Mouse (Mus musculus) stomach, embryonic 15.5 days (tissue): ENCODE data around the gene Tmem248. TPM values are rescaled to one million over a fixed set of nuclear protein-coding genes. Genes with fewer than 3 reads are reported as not detected.

ENCODE experiments used
- ATAC-seq: fragments of 200-750 bp; cut with Nextera tagmentation; 2 replicates; pipeline ENCODE4 v1.8.0; 2017; ENCODE audit warnings: low read depth, moderate number of reproducible peaks, moderate TSS enrichment; ENCODE audit not compliant: insufficient read depth, low FRiP score
- H3K27ac ChIP-seq: fragments of 300-500 bp; sonication (generic); 2 replicates; pipeline ENCODE4 v1.5.1; 2015; ENCODE audit warnings: mild to moderate bottlenecking, inconsistent platforms
- H3K27me3 ChIP-seq: fragments of 300-500 bp; sonication (generic); replicated peaks from 2 replicates; pipeline ENCODE4 v1.6.1; 2015; ENCODE audit warnings: inconsistent platforms
- H3K36me3 ChIP-seq: fragments of 300-500 bp; sonication (generic); 2 replicates; pipeline ENCODE4 v1.6.1; 2015; ENCODE audit warnings: inconsistent platforms
- H3K4me1 ChIP-seq: fragments of 300-500 bp; sonication (generic); 2 replicates; pipeline ENCODE4 v1.6.1; 2015; ENCODE audit warnings: inconsistent platforms
- H3K4me2 ChIP-seq: fragments of 300-500 bp; sonication (generic); 2 replicates; pipeline ENCODE4 v1.6.1; 2015; ENCODE audit warnings: mild to moderate bottlenecking, inconsistent platforms
- H3K4me3 ChIP-seq: fragments of 300-500 bp; sonication (generic); replicated peaks from 2 replicates; pipeline ENCODE4 v1.5.1; 2015; ENCODE audit warnings: inconsistent platforms
- H3K9ac ChIP-seq: fragments of 300-500 bp; sonication (generic); 2 replicates; pipeline ENCODE4 v1.6.1; 2015; ENCODE audit warnings: inconsistent platforms
- H3K9me3 ChIP-seq: fragments of 300-500 bp; sonication (generic); 2 replicates; pipeline ENCODE4 v1.6.1; 2016; ENCODE audit warnings: inconsistent platforms
- WGBS: fragments of 180-500 bp; shearing (Covaris S2); methylation state at CpG from one replicate; pipeline ENCODE4 v1.1.7; 2015; 5-methylcytosine and 5-hydroxymethylcytosine counted together
- polyA plus RNA-seq: library from polyadenylated mRNA; unstranded; fragments of >200 nt; fragmentation: Nextera tagmentation; extraction: Ambion mirVana; gene quantifications from 2 replicates; pipeline ENCODE4 v1.2.1, GENCODE M21; 2015

The Tmem248 gene
- polyA plus RNA-seq, 1 experiment from 2014 or later = 37.3 TPM

- 92% methylated on average over 3 of the region's 3 CpGs for WGBS
Measured at GRCm38 (mm10) chr5:130205441-130206023, 11.3 kb upstream of the Tmem248 start.

GRCm38 (mm10) chr5:130207299-130207698, 9.6 kb upstream of the Tmem248 start:
- 83% methylated on average over 4 of the region's 4 CpGs for WGBS
- H3K9ac ChIP-seq = no peak overlapping the region
- H3K27ac ChIP-seq = no peak overlapping the region
- H3K4me3 ChIP-seq = no peak overlapping the region
- H3K9me3 ChIP-seq = no peaks in the 10 kb centered on the region
- no peak overlapping the region for H3K4me2 ChIP-seq
- H3K4me1 ChIP-seq = no peaks in the 10 kb centered on the region
- H3K27me3 ChIP-seq = no peaks in the 10 kb centered on the region
- ATAC-seq = no peak
- H3K36me3 ChIP-seq = peaks cover 32% of the 10 kb centered on the region

More at GRCm38 (mm10) chr5:130205441-130206023, 11.3 kb upstream of the Tmem248 start:
- no peaks in the 10 kb centered on the region for H3K9me3 ChIP-seq
- peaks cover 24% of the 10 kb centered on the region for H3K36me3 ChIP-seq
- ATAC-seq = no peak
- no peak overlapping the region for H3K4me3 ChIP-seq
- H3K4me1 ChIP-seq = no peaks in the 10 kb centered on the region
- H3K9ac ChIP-seq = no peak overlapping the region
- H3K27me3 ChIP-seq = no peaks in the 10 kb centered on the region
- H3K27ac ChIP-seq = no peak overlapping the region
- H3K4me2 ChIP-seq = no peak overlapping the region

- 89% methylated on average over 11 of the region's 11 CpGs for WGBS
- ATAC-seq = no peak
- no peak overlapping the region for H3K27ac ChIP-seq
- no peak overlapping the region for H3K4me2 ChIP-seq
- H3K36me3 ChIP-seq = peaks cover 44% of the 10 kb centered on the region
- no peaks in the 10 kb centered on the region for H3K27me3 ChIP-seq
- H3K9me3 ChIP-seq = no peaks in the 10 kb centered on the region
- H3K9ac ChIP-seq = no peak overlapping the region
- H3K4me3 ChIP-seq = no peak overlapping the region
- H3K4me1 ChIP-seq = no peaks in the 10 kb centered on the region
Measured at GRCm38 (mm10) chr5:130212956-130213355, 3.9 kb upstream of the Tmem248 start.

GRCm38 (mm10) chr5:130217406-130217805, 525 bp downstream of the Tmem248 start:
- 0 out of 2 replicates have a peak, but pooled peaks cover 12% of the 10 kb centered on the region for H3K36me3 ChIP-seq
- no peak overlapping the region for H3K4me2 ChIP-seq
- H3K27ac ChIP-seq = no peak overlapping the region
- no peaks in the 10 kb centered on the region for H3K27me3 ChIP-seq
- H3K4me3 ChIP-seq = no peak overlapping the region
- no peak for ATAC-seq
- H3K9ac ChIP-seq = no peak overlapping the region
- 85% methylated on average over 4 of the region's 4 CpGs for WGBS
- H3K9me3 ChIP-seq = no peaks in the 10 kb centered on the region
- H3K4me1 ChIP-seq = no peaks in the 10 kb centered on the region

GRCm38 (mm10) chr5:130218336-130218735, 1.5 kb downstream of the Tmem248 start:
- Histone ChIP-seq H3K36me3 (0 out of 2 replicates have a peak, but pooled peaks cover 4% of the 10 kb centered on the region), H3K27ac (no peak overlapping the region), H3K4me1 (peaks cover 3% of the 10 kb centered on the region), H3K9ac (no peak overlapping the region), H3K4me3 (no peak overlapping the region), H3K4me2 (no peak overlapping the region), H3K9me3 (no peaks in the 10 kb centered on the region), H3K27me3 (no peaks in the 10 kb centered on the region)
- WGBS = 88% methylated on average over 5 of the region's 5 CpGs
- no peak for ATAC-seq

DNA sequence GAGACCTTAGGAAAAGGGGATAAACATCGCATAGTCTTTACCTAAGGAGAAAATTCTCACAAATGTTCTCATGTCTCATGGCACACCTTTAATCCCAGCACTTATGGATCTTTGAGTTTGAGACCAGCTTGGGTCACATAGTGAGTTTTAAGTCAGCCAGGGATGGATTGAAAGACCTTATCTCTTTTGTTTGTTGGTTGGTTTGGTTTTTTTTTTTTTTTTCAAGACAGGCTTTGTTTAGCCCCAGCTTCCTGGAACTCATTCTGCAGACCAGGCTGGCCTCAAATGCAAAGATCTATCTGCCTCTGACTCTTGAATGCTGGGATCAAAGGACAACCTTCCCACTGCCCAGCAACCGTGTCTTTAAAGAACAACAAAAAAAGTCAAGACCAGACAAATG, 4.4 kb downstream of the Tmem248 start:
- Histone ChIP-seq H3K4me1 (peaks cover 8% of the 10 kb centered on the region), H3K27me3 (no peaks in the 10 kb centered on the region), H3K36me3 (no peaks in the 10 kb centered on the region), H3K27ac (no peak overlapping the region), H3K4me3 (peak overlapping the region; percentile 100), H3K4me2 (peak overlapping the region; percentile 65), H3K9me3 (no peaks in the 10 kb centered on the region), H3K9ac (peak overlapping the region; percentile 99; the same call in 1 of the 2 replicates)
- no peak for ATAC-seq
- 42% methylated on average over 2 of the region's 2 CpGs for WGBS

GRCm38 (mm10) chr5:130221760-130222145, 4.9 kb downstream of the Tmem248 start:
- WGBS = under 1% methylated on average over 10 of the region's 10 CpGs
- ATAC-seq = peak; percentile 58
- Histone ChIP-seq H3K36me3 (no peaks in the 10 kb centered on the region), H3K27ac (peak overlapping the region; percentile 55; the same call in 1 of the 2 replicates), H3K9me3 (no peaks in the 10 kb centered on the region), H3K9ac (peak overlapping the region; percentile 99; the same call in 1 of the 2 replicates), H3K27me3 (no peaks in the 10 kb centered on the region), H3K4me3 (peak overlapping the region; percentile 100), H3K4me1 (peaks cover 8% of the 10 kb centered on the region), H3K4me2 (peak overlapping the region; percentile 65)

DNA sequence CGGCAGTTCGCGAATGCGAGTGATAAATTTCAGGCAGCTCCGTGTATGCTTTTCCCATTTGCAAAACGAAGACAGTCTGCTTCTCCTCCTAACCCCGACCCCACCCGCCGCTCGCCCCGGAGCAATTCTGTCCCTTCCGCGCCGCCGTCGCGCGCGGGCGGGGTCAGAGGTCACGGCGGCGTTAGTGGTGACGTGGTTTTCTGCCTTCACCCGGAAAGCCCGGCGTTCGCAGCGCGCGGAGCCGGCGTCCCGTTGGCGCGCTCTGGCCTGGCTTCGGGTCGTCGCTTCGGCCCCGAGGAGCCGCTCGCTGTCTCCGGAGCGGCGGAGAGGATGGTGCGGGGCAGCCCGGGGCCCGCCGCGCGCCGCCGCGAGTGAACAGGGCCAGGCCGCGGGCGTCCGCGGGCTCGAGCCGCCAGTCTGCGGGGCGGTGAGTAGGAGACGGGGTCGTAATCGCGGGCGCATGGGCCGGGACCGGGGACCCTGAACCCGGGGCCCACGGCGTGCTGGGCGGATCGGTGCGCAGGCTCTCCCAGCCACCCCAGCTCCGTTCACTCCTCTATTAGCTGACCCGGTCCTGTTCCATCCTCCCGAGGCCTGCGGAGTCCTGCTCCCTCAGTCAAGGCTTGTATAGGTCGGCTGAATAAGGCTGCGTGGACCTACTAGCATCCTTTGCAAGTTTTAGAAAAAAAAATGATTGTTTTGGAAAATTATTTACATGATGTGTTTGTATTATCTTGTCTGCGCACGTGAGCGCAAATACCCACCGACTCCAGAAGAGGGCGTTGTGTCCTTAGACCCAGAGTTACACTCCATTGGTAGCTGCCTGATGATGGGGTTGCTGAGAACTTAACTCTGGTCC, 5.5 kb downstream of the Tmem248 start:
- Histone ChIP-seq H3K27me3 (no peaks in the 10 kb centered on the region), H3K4me1 (peaks cover 11% of the 10 kb centered on the region), H3K4me3 (peak overlapping the region; percentile 100), H3K36me3 (no peaks in the 10 kb centered on the region), H3K4me2 (peak overlapping the region; percentile 65), H3K27ac (peak overlapping the region; percentile 83), H3K9me3 (no peaks in the 10 kb centered on the region), H3K9ac (peak overlapping the region; percentile 99)
- WGBS = under 1% methylated on average over 88 of the region's 88 CpGs
- ATAC-seq = peak; percentile 85

DNA sequence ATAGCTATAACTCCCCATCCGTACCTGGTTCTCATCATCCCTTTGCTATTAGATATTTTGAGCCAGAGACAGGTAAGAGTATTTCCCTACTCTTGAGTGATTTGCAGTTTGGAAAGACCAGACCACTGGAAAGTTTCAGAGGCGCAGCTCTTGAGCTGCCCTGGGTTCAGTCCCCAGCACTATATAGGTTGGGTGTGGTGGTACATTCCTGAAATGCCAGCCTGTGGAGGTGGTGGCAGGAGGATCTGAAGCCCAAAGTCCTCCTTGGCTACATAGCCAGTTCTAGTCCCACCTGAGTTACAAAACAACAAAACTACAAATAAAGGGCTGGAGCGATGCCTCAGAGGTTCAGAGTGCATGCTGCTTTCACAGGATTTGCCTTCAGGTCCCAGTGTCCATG, 9.9 kb downstream of the Tmem248 start:
- Histone ChIP-seq H3K4me2 (no peak overlapping the region), H3K27ac (no peak overlapping the region), H3K4me1 (peaks cover 11% of the 10 kb centered on the region), H3K9me3 (no peaks in the 10 kb centered on the region), H3K36me3 (peaks cover 18% of the 10 kb centered on the region), H3K9ac (no peak overlapping the region), H3K4me3 (no peak overlapping the region), H3K27me3 (no peaks in the 10 kb centered on the region)
- ATAC-seq = no peak
- 89% methylated on average over 3 of the region's 3 CpGs for WGBS

- no peak overlapping the region for H3K4me2 ChIP-seq
- H3K4me1 ChIP-seq = peaks cover 11% of the 10 kb centered on the region
- no peak overlapping the region for H3K27ac ChIP-seq
- no peak overlapping the region for H3K9ac ChIP-seq
- H3K36me3 ChIP-seq = peaks cover 31% of the 10 kb centered on the region
- H3K9me3 ChIP-seq = no peaks in the 10 kb centered on the region
- WGBS = 43% methylated on average over 4 of the region's 4 CpGs
- no peaks in the 10 kb centered on the region for H3K27me3 ChIP-seq
- no peak overlapping the region for H3K4me3 ChIP-seq
- ATAC-seq = no peak
Measured at GRCm38 (mm10) chr5:130228120-130228519, 11.2 kb downstream of the Tmem248 start.

GRCm38 (mm10) chr5:130236302-130236701, 19.4 kb downstream of the Tmem248 start:
- 94% methylated on average over 8 of the region's 8 CpGs for WGBS
- Histone ChIP-seq H3K27ac (no peak overlapping the region), H3K36me3 (peaks cover 78% of the 10 kb centered on the region), H3K9ac (no peak overlapping the region), H3K4me2 (no peak overlapping the region), H3K27me3 (no peaks in the 10 kb centered on the region), H3K4me3 (no peak overlapping the region), H3K9me3 (no peaks in the 10 kb centered on the region), H3K4me1 (no peaks in the 10 kb centered on the region)
- ATAC-seq = no peak

GRCm38 (mm10) chr5:130239236-130239635, 22.4 kb downstream of the Tmem248 start:
- no peak for ATAC-seq
- peaks cover 69% of the 10 kb centered on the region for H3K36me3 ChIP-seq
- H3K27me3 ChIP-seq = no peaks in the 10 kb centered on the region
- H3K9me3 ChIP-seq = no peaks in the 10 kb centered on the region
- H3K27ac ChIP-seq = no peak overlapping the region
- no peak overlapping the region for H3K4me2 ChIP-seq
- H3K4me1 ChIP-seq = no peaks in the 10 kb centered on the region
- 89% methylated on average over 7 of the region's 7 CpGs for WGBS
- no peak overlapping the region for H3K4me3 ChIP-seq
- no peak overlapping the region for H3K9ac ChIP-seq
